Mouse (Mus musculus) C2C12 (cell line): ENCODE measurements around the gene Cd86.

Experiments used
- CTCF ChIP-seq: IDR thresholded peaks from one replicate; pipeline ENCODE4 v1.5.1; 2011; ENCODE audit not compliant: control insufficient read depth, insufficient read depth, insufficient read length
- USF1 ChIP-seq: IDR thresholded peaks from one replicate; pipeline ENCODE4 v1.6.1; 2011; ENCODE audit warnings: low read depth, mild to moderate bottlenecking, control low read depth, moderate library complexity

DNA sequence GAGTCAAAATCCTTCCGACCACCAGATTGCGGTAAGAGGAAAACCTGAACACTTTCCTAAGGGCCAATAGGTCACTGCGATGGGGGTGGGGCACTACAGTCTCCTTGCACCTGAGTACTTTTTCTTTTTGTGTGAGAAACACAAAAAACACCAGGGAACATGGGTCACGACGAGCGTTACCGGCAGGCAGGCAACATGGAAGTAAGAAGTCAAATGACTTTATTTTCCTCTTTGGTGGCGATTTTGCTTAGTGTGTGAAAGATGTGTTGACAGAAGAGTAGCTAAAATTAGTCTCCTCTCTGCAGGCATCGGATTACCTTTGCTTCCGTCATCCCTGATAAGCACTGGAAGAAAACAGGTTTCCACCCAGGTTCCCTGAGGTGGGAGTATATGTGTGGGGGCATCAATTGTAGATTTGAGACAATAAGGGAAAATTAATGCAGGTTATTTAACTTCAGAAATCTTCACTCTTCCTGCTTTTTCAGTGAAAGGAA, 110.2 kb downstream of the Cd86 start:
- TF ChIP-seq USF1 (no peak), CTCF (no peak)
